Mouse (Mus musculus): Measurements from ENCODE around the gene Fam208b. TPM values are rescaled to one million over a fixed set of nuclear protein-coding genes. Genes with fewer than 3 reads are reported as not detected.
A peak's percentile ranks its signal among the peaks of the same experiment; 100 is the strongest.

Fam208b gene
- total RNA-seq (2018; cell fraction: chromatin; rRNA removed), result 100 to 1,000 TPM in 19 of 26 experiments, 10 to 100 TPM in 7; 47.5 to 459 (median 133) TPM
- 10 to 100 TPM in 12 of 26 experiments, 1 to 10 TPM in 14; 6.2 to 20.0 (median 9.7) TPM for total RNA-seq (2018; cell fraction: cytosol; rRNA removed)
- total RNA-seq (2018; cell fraction: nucleus; rRNA removed), result 100 to 1,000 TPM in 7 of 26 experiments, 10 to 100 TPM in 19; 27.5 to 336 (median 89.4) TPM
- 5.7 to 11.3 TPM (median 9.6 TPM) in 3 replicates for polyA plus RNA-seq (2018)

DNA sequence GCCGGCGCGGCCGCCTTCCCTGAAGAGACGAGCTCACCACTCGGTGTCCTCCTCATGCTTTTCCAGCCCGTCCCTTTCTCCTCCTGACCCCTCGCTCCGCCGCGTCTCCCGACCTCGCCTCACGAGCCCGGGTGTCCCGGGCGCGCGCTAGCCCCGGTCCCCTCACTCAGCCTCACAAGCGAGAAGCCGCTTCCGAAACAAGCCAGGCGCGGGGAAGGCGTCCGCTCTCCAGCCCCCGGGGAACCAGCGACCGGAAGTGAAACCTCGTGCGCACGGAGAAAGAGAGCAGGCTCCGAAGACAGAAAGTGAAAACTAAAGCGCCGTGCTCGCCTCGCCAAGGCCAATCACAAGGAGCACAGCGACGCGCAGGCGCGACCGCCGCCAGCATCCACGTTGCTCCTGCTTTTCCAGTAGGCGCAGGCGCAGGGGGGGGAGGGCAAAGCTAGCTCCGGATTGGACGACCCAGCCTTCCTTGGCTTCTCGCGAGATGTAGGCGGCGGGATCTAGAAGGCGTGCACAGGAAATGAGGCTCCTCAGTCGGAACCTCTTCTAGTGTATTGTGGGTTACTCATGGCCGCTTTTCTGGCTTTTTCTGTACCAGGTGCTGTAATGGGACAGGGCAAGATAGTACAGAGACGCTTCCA is at the start of gene Fam208b:
Gene Fam208b (minus strand): TSS at position 314 of the 644 bp plus-strand sequence.
- H3K4me3 ChIP-seq (ENCODE audit: inconsistent target), result peak within 1 kb of the TSS; percentile 95
- WGBS (ENCODE audit: missing documents), result 2% methylated on average over 53 of the region's 58 CpGs
- H3K36me3 ChIP-seq (ENCODE audit: inconsistent target), result no peaks in the 10 kb centered on the region
- H3K27ac ChIP-seq, result peak within 1 kb of the TSS; percentile 34
- H3K79me2 ChIP-seq (ENCODE audit: inconsistent target), result peaks cover 45% of the 10 kb centered on the region

DNA sequence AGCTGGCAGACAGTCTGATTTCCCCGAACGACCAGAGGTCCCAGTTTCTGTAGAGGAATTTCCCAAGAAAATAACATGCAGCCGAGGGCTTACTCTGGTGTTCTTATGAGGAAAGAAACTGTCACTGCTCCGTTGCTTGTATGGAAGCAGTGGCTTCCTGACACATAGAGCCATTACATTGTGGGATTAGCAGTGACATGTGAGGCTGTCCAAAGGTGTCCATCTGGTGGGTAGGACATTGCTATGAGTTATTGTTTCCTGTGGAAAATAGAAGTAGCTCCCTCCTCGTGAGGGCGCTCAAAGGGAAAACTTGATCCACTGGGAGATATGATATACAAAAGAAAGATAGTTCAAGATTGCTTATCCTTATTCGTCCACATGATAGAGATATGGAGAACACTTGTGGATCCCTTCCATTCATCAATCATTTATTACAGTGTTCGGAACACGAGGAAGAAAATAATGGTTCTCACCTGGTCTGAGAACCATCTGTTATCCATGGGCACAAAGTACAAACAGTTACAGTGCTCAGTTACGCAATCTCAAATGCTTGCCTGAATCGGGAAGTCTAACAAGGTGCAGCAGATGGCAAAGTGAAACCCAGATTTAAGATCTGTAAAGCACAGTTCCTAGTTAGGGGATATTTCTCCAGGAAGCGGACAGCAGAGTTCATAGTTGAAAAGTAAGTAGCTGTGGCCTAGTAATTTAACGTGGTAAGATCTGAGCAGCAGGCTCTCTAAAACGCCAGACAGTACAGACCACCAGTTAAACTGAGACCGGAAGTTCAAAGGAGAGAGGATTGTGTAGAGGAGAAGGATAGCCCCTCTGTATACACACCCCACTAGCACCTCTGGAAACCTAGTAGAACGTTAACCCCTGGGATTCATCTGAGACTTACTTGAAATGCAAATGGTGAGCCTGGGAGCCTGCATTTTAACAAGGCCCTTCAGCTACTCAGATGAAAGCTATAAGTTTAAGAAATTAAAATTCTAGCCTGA is 48.6 kb upstream of the Fam208b start:
- no peaks in the 10 kb centered on the region for H3K79me2 ChIP-seq (ENCODE audit: inconsistent target)
- H3K4me3 ChIP-seq (ENCODE audit: inconsistent target), result no peak overlapping the region
- no peak overlapping the region for H3K27ac ChIP-seq
- WGBS (ENCODE audit: missing documents), result 56% methylated on average over 16 of the region's 16 CpGs
- no peaks in the 10 kb centered on the region for H3K36me3 ChIP-seq (ENCODE audit: inconsistent target)

DNA sequence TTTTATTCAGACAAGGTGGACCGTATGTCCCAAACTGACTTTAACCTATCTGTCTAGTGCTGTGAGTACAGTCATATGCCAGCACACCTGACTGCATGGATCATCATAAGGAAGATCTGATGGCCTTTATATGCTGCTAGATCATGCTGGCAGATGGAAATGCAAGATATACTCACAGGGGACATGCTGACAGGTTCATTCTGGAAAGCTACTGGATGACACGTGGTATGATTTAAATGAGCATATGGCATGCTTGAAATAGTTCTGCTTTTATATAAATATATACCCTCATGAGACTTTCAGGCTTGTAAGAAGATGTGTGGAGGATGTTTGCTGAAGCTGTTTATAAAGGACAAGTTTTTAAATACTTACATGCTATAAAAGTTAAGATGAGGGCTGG is 43.5 kb upstream of the Fam208b start:
- H3K36me3 ChIP-seq (ENCODE audit: inconsistent target), result peaks cover 21% of the 10 kb centered on the region
- no peak overlapping the region for H3K27ac ChIP-seq
- no peaks in the 10 kb centered on the region for H3K79me2 ChIP-seq (ENCODE audit: inconsistent target)
- no peak overlapping the region for H3K4me3 ChIP-seq (ENCODE audit: inconsistent target)
- 65% methylated on average over 2 of the region's 2 CpGs for WGBS (ENCODE audit: missing documents)

DNA sequence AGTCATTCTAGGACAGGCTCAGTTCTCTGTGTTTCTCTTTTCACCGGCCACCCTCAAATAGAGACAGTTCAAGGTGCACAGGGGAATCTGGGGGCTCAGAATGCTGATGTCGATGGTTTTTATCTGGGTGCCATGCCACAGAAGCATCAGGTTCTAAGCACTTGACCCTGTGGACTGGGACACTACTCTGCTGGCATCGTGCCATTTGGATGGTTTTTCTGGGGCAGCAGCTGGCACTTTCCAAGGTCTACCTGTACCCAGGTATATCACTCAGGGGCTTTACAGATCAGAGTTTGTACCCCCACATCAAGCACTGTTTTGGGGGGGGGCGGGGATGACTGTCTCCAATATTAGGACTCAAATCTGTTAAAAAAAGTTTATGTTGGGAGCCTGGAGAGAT is 39.7 kb upstream of the Fam208b start:
- H3K79me2 ChIP-seq (ENCODE audit: inconsistent target), result no peaks in the 10 kb centered on the region
- no peak overlapping the region for H3K4me3 ChIP-seq (ENCODE audit: inconsistent target)
- H3K36me3 ChIP-seq (ENCODE audit: inconsistent target), result peaks cover 44% of the 10 kb centered on the region
- WGBS (ENCODE audit: missing documents), result 96% methylated on average over 4 of the region's 4 CpGs
- H3K27ac ChIP-seq, result no peak overlapping the region

DNA sequence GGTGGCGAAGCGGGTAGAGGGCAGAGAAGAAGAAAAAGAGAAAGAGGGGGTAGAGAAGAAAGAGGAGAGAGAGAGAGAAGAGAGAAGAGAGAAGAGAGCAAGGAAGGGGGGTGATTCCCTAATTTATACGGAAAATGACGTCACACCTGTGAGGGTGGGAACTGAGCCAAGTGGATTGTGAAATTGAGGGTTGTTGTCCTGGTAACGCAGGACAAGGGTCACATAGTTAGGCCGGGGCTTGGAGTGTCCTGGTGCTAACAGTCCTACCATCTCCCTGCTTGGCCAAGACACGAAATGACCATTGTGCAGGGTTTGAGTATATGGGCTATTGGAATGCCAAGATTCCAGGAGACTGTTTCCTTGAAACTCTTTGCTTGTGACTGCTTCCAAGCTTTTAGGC is 35.7 kb upstream of the Fam208b start:
- Histone ChIP-seq H3K27ac (no peak overlapping the region), H3K79me2 (ENCODE audit: inconsistent target) (no peaks in the 10 kb centered on the region)
- 80% methylated on average over 7 of the region's 7 CpGs for WGBS (ENCODE audit: missing documents)

DNA sequence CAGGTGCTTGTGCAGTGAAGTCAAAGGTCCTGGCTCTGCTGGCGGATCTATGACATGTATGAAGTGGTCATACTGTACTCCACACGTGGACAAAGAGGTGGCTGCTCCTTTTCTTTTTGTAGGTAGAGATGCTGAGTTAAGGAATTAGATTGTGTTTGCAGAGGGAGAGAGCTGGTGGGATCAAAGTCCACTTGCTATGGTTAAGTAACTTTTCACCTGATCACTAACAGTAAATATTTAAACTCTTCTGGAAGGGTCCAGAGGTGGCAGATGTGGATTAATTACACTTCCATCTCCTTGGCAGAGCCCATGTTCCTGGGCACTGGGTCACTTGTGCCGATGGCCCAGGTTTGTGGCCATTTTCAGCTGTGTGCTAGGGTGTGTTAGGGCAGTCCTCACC is 35.0 kb upstream of the Fam208b start:
- H3K79me2 ChIP-seq (ENCODE audit: inconsistent target), result no peaks in the 10 kb centered on the region
- H3K36me3 ChIP-seq (ENCODE audit: inconsistent target), result peaks cover 39% of the 10 kb centered on the region
- no peak overlapping the region for H3K27ac ChIP-seq
- no peak overlapping the region for H3K4me3 ChIP-seq (ENCODE audit: inconsistent target)
- WGBS (ENCODE audit: missing documents), result 100% methylated on average over 3 of the region's 3 CpGs

More for the DNA sequence above, 35.7 kb upstream of the Fam208b start:
- H3K36me3 ChIP-seq (ENCODE audit: inconsistent target), result peaks cover 39% of the 10 kb centered on the region
- H3K4me3 ChIP-seq (ENCODE audit: inconsistent target), result no peak overlapping the region

DNA sequence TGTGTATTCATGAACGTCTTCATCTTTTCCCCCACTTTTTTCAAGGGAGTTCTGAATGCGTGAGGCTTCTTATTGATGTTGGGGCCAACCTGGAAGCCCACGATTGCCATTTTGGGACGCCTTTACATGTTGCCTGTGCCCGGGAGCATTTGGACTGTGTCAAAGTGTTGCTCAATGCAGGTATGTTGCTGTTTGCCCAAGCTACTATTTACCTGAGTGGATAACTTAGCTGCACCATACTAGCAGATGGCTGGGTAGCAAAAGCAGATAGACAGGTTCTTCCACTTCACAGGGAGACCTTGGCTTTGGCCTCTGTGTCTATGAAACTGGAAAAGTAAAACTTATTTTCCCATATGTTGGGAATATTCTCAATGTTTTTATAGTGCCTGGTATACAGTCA is 34.0 kb upstream of the Fam208b start:
- WGBS (ENCODE audit: missing documents), result 96% methylated on average over 5 of the region's 5 CpGs
- Histone ChIP-seq H3K36me3 (ENCODE audit: inconsistent target) (peaks cover 30% of the 10 kb centered on the region), H3K79me2 (ENCODE audit: inconsistent target) (peaks cover under 1% of the 10 kb centered on the region; the same call in 1 of the 2 replicates), H3K4me3 (ENCODE audit: inconsistent target) (no peak overlapping the region), H3K27ac (no peak overlapping the region)

DNA sequence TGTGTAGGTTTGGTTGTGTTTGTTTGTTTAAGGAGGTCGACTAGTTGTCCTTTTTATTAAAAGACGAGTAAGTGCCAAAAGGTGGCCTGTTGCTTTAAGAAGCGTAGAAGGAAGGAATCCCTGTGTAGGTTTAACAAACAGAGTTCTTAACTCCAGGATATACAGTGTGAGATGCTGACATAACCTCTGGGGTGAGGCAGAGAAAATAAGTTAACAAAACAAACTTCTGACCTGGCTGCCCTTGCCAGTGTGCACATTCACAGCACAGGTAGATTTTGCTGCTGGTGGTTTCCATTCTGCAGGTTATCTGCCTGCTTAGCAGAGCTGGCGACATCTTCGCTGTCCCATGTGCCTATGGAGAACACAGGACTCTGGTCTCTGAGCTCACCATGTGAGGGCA is 31.6 kb upstream of the Fam208b start:
- Histone ChIP-seq H3K4me3 (ENCODE audit: inconsistent target) (no peak overlapping the region), H3K36me3 (ENCODE audit: inconsistent target) (peaks cover 22% of the 10 kb centered on the region; the same call in 1 of the 2 replicates), H3K27ac (no peak overlapping the region), H3K79me2 (ENCODE audit: inconsistent target) (peaks cover 4% of the 10 kb centered on the region; the same call in 1 of the 2 replicates)
- WGBS (ENCODE audit: missing documents), result 89% methylated on average over 5 of the region's 5 CpGs

DNA sequence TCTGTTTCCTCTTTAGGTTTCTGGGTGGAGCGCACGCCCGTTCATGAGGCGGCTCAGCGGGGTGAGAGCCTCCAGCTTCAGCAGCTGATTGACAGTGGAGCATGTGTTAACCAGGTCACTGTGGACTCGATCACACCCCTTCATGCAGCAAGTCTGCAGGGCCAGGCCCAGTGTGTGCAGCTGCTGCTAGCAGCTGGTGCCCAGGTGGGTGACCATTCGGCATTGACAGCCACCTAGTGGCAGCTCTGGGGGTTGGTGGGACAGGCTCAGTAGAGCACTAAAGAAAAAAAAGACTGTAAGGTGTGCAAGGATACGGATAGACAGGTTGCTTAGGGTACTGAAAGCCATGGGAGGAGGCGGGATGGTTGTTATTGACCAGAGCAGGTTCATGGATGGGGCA is 31.1 kb upstream of the Fam208b start:
- no peak overlapping the region for H3K4me3 ChIP-seq (ENCODE audit: inconsistent target)

DNA sequence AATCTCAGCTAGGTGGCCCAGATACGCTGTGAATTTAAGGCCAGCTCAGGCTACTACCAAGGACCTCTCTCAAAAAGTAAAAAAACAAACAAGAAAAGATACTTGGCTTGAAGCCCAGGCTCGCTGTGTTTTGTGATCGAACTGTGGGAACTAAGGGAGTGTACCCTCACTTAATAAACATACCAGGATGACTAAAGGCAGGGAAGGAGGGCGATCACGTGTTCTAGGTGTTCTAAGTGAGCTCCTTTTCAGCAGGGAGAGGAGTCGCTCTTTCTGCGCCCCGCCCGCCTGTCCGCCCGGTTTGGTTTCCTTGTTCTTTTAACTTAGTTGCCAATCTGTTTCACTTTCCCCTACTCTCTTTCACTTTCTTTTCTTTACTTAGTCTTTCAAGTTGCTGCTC is 25.9 kb upstream of the Fam208b start:
- WGBS (ENCODE audit: missing documents), result 17% methylated on average over 11 of the region's 11 CpGs
- no peak overlapping the region for H3K27ac ChIP-seq
- peaks cover 4% of the 10 kb centered on the region; the same call in 1 of the 2 replicates for H3K79me2 ChIP-seq (ENCODE audit: inconsistent target)
- H3K4me3 ChIP-seq (ENCODE audit: inconsistent target), result peak overlapping the region; percentile 23
- H3K36me3 ChIP-seq (ENCODE audit: inconsistent target), result no peaks in the 10 kb centered on the region

More for the DNA sequence above, 31.1 kb upstream of the Fam208b start:
- 88% methylated on average over 9 of the region's 9 CpGs for WGBS (ENCODE audit: missing documents)
- Histone ChIP-seq H3K27ac (no peak overlapping the region), H3K36me3 (ENCODE audit: inconsistent target) (peaks cover 18% of the 10 kb centered on the region; the same call in 1 of the 2 replicates), H3K79me2 (ENCODE audit: inconsistent target) (peaks cover 4% of the 10 kb centered on the region; the same call in 1 of the 2 replicates)

DNA sequence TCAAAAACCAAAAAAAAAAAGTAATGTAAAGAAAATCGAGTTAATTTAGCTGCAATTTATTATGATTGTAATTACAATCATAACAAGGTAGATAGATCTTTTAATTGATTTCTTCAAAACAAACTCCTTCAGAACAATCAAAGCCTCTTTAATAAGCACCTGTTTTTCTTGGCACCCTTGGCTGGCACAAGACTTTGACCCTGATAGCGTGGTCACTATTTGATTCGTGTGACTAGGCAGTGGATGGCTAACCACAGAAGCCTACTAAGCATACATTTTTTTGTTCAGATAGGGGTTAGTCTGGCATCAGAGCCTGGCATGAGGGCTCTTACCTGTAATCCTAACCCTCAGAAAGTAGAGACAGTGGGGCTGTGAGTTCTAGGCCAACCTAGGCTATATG is 24.2 kb upstream of the Fam208b start:
- WGBS (ENCODE audit: missing documents), result 92% methylated on average over 3 of the region's 3 CpGs
- H3K36me3 ChIP-seq (ENCODE audit: inconsistent target), result no peaks in the 10 kb centered on the region
- no peak overlapping the region for H3K4me3 ChIP-seq (ENCODE audit: inconsistent target)
- H3K79me2 ChIP-seq (ENCODE audit: inconsistent target), result peaks cover 4% of the 10 kb centered on the region; the same call in 1 of the 2 replicates
- H3K27ac ChIP-seq, result no peak overlapping the region

DNA sequence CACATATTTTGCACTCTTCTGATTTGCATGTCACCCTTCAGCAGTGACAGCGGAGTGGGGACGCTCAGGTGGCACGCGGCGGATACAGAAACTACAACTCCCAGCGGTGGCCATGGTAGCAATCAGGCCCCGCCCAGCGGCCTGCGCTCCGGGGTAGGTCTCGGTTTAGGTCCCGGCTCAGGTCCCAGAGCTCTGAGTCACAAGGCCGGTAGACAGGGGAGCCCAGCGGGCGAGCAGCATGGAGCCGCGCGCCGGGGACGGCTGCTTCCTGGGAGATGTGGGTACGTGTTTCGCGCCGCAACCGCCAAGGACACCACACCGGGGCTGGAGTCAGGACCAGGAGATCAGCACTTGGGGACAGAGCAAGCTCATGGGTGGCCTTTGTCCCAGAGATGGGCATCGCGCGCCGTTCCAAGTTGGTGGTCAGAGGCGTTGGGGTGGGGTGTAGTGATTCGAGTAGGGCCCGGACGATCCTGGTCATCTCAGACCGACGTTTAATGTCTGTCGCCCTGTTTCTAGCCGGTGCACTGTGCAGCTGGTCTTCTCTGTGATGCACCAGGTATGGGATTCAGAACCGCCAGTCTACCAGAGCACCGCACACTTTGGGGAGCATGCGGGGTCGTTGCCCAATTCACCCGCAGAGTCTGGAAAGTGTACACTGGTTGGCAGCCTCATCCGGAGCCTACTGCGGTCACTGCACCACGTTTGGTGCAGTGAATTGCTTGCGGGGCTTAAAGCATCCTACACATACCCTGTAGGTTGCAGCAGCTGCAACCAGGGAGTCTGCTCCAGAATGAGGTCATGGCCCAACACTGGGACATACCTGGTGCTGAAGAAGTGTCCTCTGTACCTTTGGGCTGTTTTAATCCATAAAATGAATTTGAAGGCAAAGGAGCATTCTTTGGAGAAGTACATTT is 23.2 kb upstream of the Fam208b start, which contains the start of gene Asb13:
Gene Asb13 (plus strand): TSS at position 138 of the 917 bp plus-strand sequence.
- Histone ChIP-seq H3K27ac (no peak within 1 kb of the TSS), H3K36me3 (ENCODE audit: inconsistent target) (no peaks in the 10 kb centered on the region), H3K4me3 (ENCODE audit: inconsistent target) (peak within 1 kb of the TSS; percentile 62), H3K79me2 (ENCODE audit: inconsistent target) (no peaks in the 10 kb centered on the region; the same call in 1 of the 2 replicates)
- WGBS (ENCODE audit: missing documents), result 2% methylated on average over 44 of the region's 47 CpGs

DNA sequence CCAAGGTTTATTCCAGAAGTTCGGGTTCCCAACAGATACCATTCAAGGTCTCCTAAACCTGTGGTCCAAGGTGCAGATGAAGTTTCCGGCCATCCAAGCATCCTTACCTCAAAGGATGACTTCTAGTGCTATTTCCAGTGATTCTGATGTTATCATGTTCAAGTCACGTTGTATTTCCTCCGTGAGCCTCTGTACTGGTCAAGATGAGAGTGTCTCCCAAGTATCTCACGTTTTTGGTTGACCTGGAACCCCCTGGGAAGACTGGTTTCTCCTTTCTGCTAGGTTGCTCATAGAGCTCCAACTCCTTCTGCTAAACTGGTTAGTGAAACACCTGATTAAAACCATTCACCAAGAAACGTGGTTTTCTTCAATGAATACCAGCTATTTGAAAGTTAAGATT is 22.2 kb upstream of the Fam208b start:
- no peaks in the 10 kb centered on the region; the same call in 1 of the 2 replicates for H3K79me2 ChIP-seq (ENCODE audit: inconsistent target)
- 43% methylated on average over 6 of the region's 6 CpGs for WGBS (ENCODE audit: missing documents)
- no peaks in the 10 kb centered on the region for H3K36me3 ChIP-seq (ENCODE audit: inconsistent target)
- no peak overlapping the region for H3K27ac ChIP-seq
- no peak overlapping the region for H3K4me3 ChIP-seq (ENCODE audit: inconsistent target)
